Mouse (Mus musculus): ENCODE results near the gene Flot1.

The Flot1 gene

DNA sequence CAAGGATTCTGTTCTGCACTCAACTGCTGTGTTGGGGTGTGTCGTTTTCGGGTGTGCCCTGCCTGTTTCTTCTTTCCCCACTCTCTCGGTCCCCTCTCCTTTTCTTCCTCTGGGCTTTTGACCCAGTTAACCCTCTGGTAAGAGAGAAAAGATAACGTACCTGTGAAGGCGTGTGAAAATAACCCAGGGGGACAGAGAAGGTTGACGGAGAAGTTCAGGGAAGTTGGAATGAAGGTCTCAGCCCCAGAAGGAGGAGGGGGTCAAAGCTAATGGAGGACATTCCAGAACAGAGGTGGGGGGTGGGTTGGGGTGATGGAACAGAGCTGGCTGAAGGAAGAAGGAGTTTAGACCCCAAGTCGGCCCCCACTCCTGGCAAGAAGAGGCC, 45.9 kb downstream of the Flot1 start:
- no peak for DNase-seq

DNA sequence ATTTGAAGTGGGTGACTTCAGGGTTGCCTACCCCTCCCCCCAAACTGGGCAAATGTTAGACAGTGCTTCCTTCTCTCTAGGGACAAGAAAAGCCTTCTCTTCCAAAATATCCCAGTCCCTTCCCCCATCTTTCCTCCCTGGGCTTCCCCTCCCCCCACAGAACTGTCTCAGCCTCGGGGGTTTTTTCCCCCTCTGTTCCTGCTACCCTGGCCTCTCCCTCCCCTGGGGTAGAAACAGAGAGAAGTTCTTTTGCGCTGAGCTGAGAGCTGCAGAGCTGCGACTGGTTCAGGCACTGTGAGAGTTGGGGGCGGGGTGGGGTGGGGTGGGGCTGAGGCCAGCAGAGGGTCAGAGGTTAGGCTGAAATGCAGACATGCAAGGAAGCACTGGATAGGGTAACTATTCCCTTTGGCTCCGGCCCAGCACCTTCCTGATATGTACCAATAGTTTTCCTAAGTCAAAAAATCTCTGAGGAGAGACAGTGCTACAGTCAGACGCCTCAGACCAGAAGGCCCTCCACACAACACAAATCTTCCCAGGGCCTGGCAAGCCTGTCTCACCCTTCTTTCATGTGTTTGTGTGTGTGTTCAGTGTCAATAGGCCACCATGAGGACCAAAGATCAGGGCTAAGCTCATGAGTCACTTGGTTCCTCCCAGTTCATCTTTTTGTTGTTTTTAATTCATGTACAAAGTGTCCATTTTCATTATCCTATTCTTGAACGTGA, 46.5 kb downstream of the Flot1 start:
- DNase-seq: peak in 1 of 2 experiments; percentile 38

DNA sequence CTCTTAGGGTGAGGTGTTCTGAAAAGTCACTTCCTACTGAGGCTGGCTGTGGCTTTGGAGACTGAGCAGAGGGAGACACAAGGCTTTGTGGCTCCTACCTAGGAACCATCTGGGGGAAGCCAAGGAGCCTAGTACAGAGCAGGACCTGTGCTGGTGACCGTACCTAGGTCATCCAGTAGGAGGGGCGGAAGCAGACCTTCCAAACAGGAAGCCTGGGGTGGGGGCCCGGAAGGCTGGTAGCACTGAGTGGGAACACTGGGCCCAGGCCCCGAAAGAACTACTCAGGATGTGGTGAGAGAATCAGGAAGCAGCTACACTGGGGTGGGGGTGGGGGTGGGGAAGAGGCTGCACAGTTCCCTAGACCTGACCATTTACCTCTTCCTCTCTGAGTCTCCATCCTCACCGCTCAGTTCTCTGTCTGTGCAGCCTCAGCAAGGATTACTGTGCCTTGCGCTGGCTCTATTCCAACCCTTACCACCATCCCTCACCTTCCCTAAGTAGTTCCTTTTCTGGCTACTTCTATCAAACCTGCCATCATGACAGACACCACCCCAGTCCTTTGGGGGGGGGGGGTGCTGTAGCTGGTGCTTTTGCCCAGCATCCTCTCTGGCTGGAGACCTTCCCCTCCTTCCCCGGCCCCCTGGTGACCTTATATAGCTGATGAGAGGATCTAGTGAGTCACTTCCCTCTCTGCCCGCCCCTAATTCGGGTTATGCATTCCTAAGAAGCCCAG, 47.3 kb downstream of the Flot1 start:
- DNase-seq: peak; percentile 76 to 82

DNA sequence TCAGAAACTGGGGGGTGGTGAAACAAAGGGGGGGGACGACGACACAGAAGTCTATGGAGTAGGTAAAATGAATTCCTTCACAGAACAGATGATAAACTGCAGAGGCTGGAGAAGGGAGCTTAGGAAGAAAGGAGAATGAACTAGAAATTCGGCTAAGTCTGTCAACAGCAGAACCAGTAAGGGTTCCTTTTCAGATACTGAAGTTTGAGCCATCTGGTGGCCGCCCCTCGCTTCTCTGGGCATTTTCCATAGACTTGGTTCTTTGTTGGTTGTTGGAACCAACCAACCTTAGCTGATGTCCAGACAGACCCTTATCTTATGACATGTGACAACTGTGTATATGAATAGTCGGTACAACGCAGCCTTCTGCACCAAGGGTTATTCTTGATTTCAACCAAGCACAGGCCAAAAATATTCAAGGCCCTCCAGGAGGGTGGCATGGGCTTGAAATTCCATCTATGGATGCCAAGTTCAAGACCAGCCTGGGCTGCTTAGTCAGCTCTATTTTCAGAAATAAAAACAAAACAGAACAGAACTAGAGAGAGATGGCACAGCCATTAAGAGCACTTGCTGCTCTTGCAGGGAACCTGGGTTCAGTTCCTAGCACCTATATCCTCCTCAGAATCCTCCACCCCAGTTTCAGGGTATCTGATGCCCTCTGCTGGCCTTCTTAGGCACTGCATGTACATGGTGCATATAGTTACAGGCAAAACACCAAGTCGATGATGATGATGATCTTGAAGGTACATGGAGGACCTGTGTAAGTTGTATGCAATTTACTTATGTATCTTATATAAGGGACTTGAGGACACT, 48.1 kb downstream of the Flot1 start:
- DNase-seq: peak in 1 of 2 experiments; percentile 46

DNA sequence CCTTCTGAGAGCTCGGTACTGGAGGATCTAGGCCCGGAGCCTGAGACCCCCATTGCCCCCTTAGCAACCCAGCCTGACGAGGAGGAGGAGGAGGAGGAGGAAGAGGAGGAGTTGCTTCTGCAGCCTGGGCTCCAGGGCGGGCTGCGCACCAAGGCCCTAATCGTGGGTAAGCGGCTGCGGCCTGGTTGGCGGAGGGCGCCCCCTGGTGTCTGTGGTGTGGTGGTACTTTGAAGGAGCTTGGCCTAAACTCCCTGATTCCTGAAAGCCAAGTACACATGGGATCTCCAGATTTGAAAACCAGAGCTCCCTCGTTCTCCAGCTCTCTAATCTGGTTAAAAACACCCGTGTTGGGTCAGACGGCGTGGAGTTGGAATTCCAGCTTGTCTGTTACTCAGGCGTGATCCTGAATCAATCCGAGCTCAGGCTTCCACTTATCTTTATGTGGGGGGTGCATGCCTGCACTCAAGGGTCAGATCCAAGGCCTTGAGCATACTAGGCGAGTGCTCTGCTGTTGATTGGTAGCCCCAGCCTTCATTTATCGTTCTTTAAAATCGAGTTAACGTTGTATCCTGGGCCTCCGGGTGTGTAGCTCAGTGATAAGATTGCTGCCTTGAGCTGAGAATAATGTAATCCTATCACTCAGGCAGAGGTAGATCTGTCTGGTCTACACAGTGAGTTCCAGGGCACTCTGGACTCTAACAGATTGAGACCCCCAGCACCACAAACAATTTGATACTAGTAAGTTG, 50.9 kb downstream of the Flot1 start:
- peak; percentile 74 to 85 for DNase-seq

DNA sequence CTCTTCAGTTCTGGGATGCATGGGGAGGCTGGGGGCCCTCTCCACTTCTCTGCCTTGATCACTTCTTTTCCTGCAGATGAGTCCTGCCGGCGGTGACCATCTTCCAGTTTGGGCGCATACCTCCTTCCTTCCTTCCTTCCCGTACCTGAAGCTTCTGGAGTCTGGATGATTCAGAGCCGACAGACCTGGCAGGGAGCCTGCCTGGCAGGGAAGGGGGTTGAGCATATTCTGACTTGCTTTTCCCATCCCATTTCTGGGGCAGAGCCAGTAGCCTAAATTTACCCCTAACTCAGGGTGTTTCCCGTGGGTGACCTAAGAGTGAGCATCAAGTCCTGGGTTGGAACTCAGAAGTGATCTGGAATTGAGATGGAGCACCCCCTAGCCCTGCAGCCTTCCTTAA, 51.7 kb downstream of the Flot1 start:
- no peak for DNase-seq

DNA sequence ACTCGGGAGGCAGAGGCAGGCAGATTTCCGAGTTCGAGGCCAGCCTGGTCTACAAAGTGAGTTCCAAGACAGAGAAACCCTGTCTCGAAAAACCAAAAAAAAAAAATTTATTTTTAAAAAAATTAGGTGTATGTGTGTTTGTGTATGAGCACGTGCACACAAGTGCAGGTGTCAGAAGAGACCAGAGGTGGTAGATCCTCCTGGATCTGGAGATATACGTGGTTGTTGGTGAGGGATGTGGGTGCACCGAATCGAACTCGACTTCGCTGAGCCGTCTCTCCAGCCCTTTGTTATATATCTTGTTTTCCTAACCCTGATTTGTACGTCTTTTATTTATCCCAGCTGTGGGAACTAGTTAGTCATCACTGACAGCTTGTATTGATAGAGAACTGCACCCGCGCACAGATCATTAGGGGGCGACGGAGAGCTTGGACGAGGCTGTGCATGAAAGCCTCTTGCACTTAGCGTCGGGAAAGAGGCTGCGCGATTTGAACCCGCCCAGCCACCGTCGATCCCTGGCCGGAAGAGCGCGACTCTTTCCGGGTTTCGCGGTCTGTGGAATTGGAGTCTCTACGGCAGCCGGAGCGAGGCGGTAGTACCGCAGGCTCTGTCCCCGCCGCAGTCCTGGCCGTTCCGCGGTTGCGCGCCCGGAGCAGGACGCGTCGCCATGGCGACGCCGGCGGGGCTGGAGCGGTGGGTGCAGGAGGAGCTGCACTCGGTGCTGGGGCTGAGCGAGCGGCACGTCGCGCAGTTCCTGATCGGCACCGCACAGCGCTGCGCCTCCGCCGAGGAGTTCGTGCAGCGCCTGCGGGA, 56.4 kb downstream of the Flot1 start, which contains the start of gene Dhx16:
Gene Dhx16, plus strand, starts transcription at position 575 of the 813 bp plus-strand sequence.
- DNase-seq: peak; percentile 86 to 94
